Mouse (Mus musculus) macrophage (primary cell): ENCODE measurements around the gene Stx2. TPM values are rescaled to one million over a fixed set of nuclear protein-coding genes. Genes with fewer than 3 reads are reported as not detected.

Experiments
- H3K27ac ChIP-seq: fragments of 350-480 bp; formaldehyde crosslinking; 2 replicates; pipeline ENCODE4 v1.9.0; 2021
- H3K36me3 ChIP-seq: fragments of 350-480 bp; formaldehyde crosslinking; 2 replicates; pipeline ENCODE4 v1.9.0; 2021; ENCODE audit errors: inconsistent target
- H3K4me3 ChIP-seq: fragments of 350-480 bp; formaldehyde crosslinking; 2 replicates; pipeline ENCODE4 v1.9.0; 2021; ENCODE audit errors: inconsistent target
- H3K79me2 ChIP-seq: fragments of 350-480 bp; formaldehyde crosslinking; 2 replicates; pipeline ENCODE4 v1.9.0; 2021; ENCODE audit errors: inconsistent target
- WGBS: methylation state at CpG from one replicate; pipeline ENCODE4 v1.1.7; 2026; ENCODE audit warnings: inconsistent platforms; ENCODE audit not compliant: missing documents; 5-methylcytosine and 5-hydroxymethylcytosine counted together
- polyA plus RNA-seq: library from polyadenylated mRNA; stranded (reverse); fragments of 250-400 nt; gene quantifications from 3 replicates; pipeline ENCODE4 v1.2.4, GENCODE M21; 2018; ENCODE audit warnings: inconsistent platforms

The Stx2 gene
- polyA plus RNA-seq, 1 experiment from 2014 or later, result 37.2 TPM

GRCm38 (mm10) chr5:128953278-128954070, 54.9 kb downstream of the Stx2 start, which contains the start of gene Rimbp2:
Gene Rimbp2, minus strand, starts transcription at chr5:128953486.
- H3K4me3 ChIP-seq, result no peak within 1 kb of the TSS
- WGBS, result 23% methylated on average over 16 of the region's 17 CpGs
- no peak within 1 kb of the TSS for H3K27ac ChIP-seq
- no peaks in the 10 kb centered on the region for H3K79me2 ChIP-seq
- H3K36me3 ChIP-seq, result no peaks in the 10 kb centered on the region

DNA sequence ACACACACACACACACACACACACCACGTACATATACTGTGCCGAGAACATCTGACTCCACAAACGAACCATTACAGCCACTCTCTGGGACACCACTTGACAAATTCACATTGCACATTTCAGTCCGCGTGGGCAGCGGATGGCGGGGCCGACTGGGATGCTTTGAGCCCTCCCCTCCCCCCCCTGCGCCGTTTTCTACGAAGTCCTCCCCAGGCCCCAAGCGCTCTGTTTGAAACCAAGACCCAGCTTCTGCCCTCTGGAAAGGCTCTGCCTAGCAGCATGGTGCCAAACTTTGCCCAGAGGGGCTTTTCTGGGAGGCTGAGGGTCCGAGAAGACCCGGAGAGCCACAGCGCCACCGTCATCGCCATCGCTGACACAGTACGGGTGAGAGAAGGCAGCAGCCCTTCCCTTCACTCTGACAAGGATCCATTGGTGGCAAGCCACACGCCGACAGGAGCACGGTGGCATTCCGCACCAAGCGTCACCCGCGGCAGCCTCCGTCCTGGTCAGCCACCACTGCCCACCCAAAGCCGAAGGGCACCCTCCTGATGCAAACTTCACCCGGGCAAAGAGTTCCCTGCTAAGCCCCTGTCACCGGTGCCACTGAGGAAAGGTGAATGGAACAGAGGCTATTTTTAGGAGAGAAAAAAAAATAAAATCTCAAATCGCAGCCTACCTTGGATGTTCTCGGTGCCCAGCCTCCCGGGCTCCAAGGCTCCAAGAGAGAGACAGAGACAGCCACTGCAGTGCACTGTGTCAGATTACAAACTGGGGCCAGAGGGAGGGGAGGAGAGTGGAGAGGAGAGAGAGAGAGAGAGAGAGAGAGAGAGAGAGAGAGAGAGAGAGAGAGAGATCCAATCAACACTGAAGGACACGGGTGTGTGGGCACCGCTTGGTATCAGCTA, 55.8 kb downstream of the Stx2 start:
- Histone ChIP-seq H3K79me2 (no peaks in the 10 kb centered on the region), H3K36me3 (no peaks in the 10 kb centered on the region), H3K27ac (no peak overlapping the region), H3K4me3 (no peak overlapping the region)
- 9% methylated on average over 33 of the region's 35 CpGs for WGBS

DNA sequence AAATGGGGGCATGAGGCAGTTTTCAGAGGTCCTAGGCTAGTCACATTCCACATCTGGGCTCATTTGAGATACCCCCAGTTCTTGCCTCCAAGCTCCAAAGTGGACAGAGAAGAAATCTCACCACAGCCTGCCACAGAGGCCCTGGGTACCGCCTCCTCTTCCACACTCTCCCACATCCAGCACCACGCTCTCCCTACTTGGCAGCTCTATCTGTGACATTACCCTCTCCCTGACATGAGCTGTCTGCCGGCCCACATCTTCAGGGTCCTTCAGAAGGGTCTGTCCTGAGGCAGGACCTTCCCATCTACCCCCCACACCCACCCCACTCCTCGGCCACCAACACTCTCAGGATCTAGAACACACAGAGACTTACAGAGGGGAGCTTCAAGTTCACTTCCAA, 56.9 kb downstream of the Stx2 start:
- Histone ChIP-seq H3K27ac (no peak overlapping the region), H3K4me3 (no peak overlapping the region), H3K79me2 (no peaks in the 10 kb centered on the region), H3K36me3 (no peaks in the 10 kb centered on the region)
- 54% methylated on average over 4 of the region's 4 CpGs for WGBS

DNA sequence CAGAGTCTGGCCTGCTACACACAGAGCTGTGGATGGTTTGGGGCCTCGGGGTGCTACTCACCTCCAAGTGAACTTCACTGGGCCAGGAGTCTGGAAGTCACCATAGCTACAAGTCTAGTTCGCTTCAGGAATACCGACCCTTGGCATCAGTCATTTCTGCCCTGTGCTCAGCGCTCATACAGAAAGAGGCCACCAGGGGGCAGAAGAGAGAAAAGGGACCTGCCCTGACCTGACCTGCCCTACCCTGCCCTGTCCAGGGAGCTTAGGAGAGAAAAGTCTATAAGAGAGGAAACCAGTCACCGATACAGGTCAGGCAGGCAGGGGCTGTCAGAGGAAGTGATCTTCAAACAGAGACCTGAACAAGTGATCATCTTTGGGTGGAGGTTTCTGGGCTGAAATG, 61.3 kb downstream of the Stx2 start:
- 74% methylated on average over 5 of the region's 5 CpGs for WGBS
- H3K4me3 ChIP-seq, result no peak overlapping the region
- H3K27ac ChIP-seq, result no peak overlapping the region
- H3K36me3 ChIP-seq, result no peaks in the 10 kb centered on the region
- no peaks in the 10 kb centered on the region for H3K79me2 ChIP-seq

GRCm38 (mm10) chr5:128940436-128940835, 67.9 kb downstream of the Stx2 start:
- H3K79me2 ChIP-seq, result no peaks in the 10 kb centered on the region
- no peak overlapping the region for H3K4me3 ChIP-seq
- no peaks in the 10 kb centered on the region for H3K36me3 ChIP-seq
- WGBS, result 92% methylated on average over 10 of the region's 10 CpGs
- H3K27ac ChIP-seq, result no peak overlapping the region

DNA sequence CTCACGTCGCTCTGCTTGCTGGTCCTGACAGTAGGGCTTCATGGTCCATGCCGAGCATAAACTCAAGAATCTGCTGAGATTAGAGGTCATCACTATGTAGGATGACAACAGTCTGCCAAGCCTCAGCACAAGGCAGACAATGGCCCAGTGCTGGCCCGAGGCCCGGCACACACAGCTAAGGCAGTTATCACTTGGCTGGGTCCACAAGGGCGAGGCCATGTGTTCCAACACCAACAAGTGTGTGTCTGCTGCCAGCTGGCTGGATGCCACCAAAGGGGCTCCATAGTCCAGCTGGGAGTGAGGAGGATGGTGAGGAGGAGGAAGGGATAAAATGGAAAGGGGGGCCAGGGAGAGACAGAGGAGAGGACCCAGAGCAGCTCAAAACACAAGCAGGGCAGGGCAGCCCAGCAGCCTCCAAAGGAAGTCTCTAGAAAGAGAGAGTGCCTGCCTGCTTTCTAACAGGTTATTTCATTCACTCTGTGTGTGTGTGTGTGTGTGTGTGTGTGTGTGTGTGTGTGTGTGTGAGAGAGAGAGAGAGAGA, 72.9 kb downstream of the Stx2 start:
- Histone ChIP-seq H3K36me3 (no peaks in the 10 kb centered on the region), H3K4me3 (no peak overlapping the region), H3K79me2 (no peaks in the 10 kb centered on the region), H3K27ac (no peak overlapping the region)
- 91% methylated on average over 6 of the region's 6 CpGs for WGBS

Other genes with a start within 250 kb of the Stx2 start
- not detected in 3 replicates for gene Rimbp2, start 55.1 kb downstream of the Stx2 start, polyA plus RNA-seq
- gene Ran, start 11.5 kb upstream of the Stx2 start, polyA plus RNA-seq, result 57.8 to 345 TPM (median 123 TPM) in 3 replicates
- not detected in 3 replicates for gene Adgrd1, start 88.2 kb upstream of the Stx2 start, polyA plus RNA-seq